Mouse (Mus musculus): ENCODE data around the gene Lgi1.

- TF ChIP-seq TAL1 (IDR thresholded peaks at IDR 0.05; ENCODE audit: low read length): no peak
- TF ChIP-seq GATA1 (IDR thresholded peaks at IDR 0.05; ENCODE audit: low read length): no peak
Measured at GRCm38 (mm10) chr19:38273820-38274219, 9.5 kb downstream of the Lgi1 start.
